Mouse (Mus musculus) v-Abl transformed pro-B cells (cell line): ENCODE measurements around the gene Rassf7.
"Not testable (repeated sequence)": the region's sequence is repeated elsewhere in the genome, so short reads cannot be mapped to it uniquely, and the experiment has no call there.

Source experiments
- in situ Hi-C, 2 experiments: fragments of 400-800 bp; cut with MboI; formaldehyde crosslinking; loops; one replicate each; pipeline ENCODE4 v1.15.1; 2025; ENCODE audit not compliant: unreplicated experiment in 2 of 2

Gene Rassf7

GRCm38 (mm10) chr7:141219558-141220099, 4.0 kb downstream of the Rassf7 start:
- in situ Hi-C loops = no loop called here

GRCm38 (mm10) chr7:141220377-141220776, 4.7 kb downstream of the Rassf7 start:
- in situ Hi-C loops = no loop called here

- in situ Hi-C loops = no loop called here
Measured at GRCm38 (mm10) chr7:141221249-141222125, 5.8 kb downstream of the Rassf7 start.

GRCm38 (mm10) chr7:141222126-141222467, 6.4 kb downstream of the Rassf7 start:
- in situ Hi-C loops = no loop called here

- in situ Hi-C loops = no loop called here
Measured at GRCm38 (mm10) chr7:141222696-141223215, 7.1 kb downstream of the Rassf7 start.

GRCm38 (mm10) chr7:141226535-141226934, 10.9 kb downstream of the Rassf7 start:
- in situ Hi-C loops = no loop called here

GRCm38 (mm10) chr7:141227796-141228195, 12.1 kb downstream of the Rassf7 start:
- in situ Hi-C loops = no loop called here

GRCm38 (mm10) chr7:141228279-141229067, 12.8 kb downstream of the Rassf7 start, which contains the start of gene Phrf1:
Gene Phrf1, plus strand, starts transcription at chr7:141228784.
- in situ Hi-C loops = no loop called here

GRCm38 (mm10) chr7:141229702-141230101, 14.0 kb downstream of the Rassf7 start:
- in situ Hi-C loops = no loop called here

GRCm38 (mm10) chr7:141230570-141230969, 14.9 kb downstream of the Rassf7 start:
- in situ Hi-C loops = no loop called here

- in situ Hi-C loops = no loop called here
Measured at GRCm38 (mm10) chr7:141231111-141231510, 15.5 kb downstream of the Rassf7 start.

GRCm38 (mm10) chr7:141231551-141231950, 15.9 kb downstream of the Rassf7 start:
- in situ Hi-C loops = no loop called here

GRCm38 (mm10) chr7:141250486-141250885, 34.8 kb downstream of the Rassf7 start:
- in situ Hi-C loops = not testable (repeated sequence)

GRCm38 (mm10) chr7:141256159-141256558, 40.5 kb downstream of the Rassf7 start:
- in situ Hi-C loops = no loop called here

- in situ Hi-C loops = loop anchor here in 1 of 2 experiments (10.0 kb wide), 2 partner anchors 53 to 103 kb away; no protein-coding TSS in a partner anchor
Measured at GRCm38 (mm10) chr7:141261480-141261879, 45.8 kb downstream of the Rassf7 start.

GRCm38 (mm10) chr7:141263640-141264039, 48.0 kb downstream of the Rassf7 start:
- in situ Hi-C loops = loop anchor here in 1 of 2 experiments (10.0 kb wide), 2 partner anchors 51 to 101 kb away; no protein-coding TSS in a partner anchor

GRCm38 (mm10) chr7:141264041-141264700, 48.5 kb downstream of the Rassf7 start:
- in situ Hi-C loops = loop anchor here in 1 of 2 experiments (10.0 kb wide), 2 partner anchors 51 to 101 kb away; no protein-coding TSS in a partner anchor

GRCm38 (mm10) chr7:141264761-141265410, 49.2 kb downstream of the Rassf7 start:
- in situ Hi-C loops = loop anchor here (5.0 to 10.0 kb wide), 3 partner anchors 50 to 100 kb away; no protein-coding TSS in a partner anchor

- in situ Hi-C loops = loop anchor here (5.0 to 10.0 kb wide), 3 partner anchors 49 to 99 kb away; no protein-coding TSS in a partner anchor
Measured at GRCm38 (mm10) chr7:141265411-141265738, 49.7 kb downstream of the Rassf7 start.
